Mouse (Mus musculus): ENCODE data around the gene Cenpk.
"Not testable (repeated sequence)": the region's sequence is repeated elsewhere in the genome, so short reads cannot be mapped to it uniquely, and the experiment has no call there.

The Cenpk gene

DNA sequence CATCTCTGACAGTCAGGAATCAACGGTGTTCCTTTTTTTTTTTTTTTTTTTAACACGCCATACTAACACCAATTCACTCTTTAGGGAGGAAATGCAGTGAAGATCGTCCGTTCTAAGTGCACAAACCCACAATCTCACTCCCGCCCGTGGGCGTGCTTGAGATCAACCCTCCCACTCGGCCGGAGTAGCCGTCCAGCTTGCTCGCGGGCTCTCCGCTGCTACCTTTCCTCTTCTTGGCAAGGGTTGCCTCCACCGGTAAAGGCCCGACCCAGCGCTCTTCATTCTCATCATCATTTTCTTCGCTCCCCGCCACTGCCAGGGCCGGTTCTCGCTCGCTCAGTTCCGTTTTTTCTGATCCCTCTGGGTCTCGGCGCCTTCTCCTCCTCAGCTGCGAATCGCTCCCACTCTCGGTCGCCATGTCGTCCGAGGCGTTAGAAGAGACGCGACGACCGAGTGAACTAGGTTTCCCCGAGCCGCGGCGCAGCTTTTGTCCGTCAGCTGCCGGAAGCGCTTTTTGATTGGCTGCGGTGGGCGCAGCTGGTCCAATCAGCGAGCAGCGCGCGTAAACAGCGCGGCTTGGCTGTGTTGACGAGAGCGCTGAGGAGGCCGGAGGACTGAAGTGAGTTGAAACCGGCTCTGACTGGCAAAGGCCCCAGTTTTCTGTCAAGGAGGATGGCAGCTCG lies at the start of gene Cenpk, which contains the start of gene Ppwd1:
Gene Cenpk, plus strand, starts transcription at position 228 of the 683 bp plus-strand sequence.
Gene Ppwd1, minus strand, starts transcription at position 460 of the 683 bp plus-strand sequence.
- in situ Hi-C loops (cut with MboI, MseI): no loop called here

DNA sequence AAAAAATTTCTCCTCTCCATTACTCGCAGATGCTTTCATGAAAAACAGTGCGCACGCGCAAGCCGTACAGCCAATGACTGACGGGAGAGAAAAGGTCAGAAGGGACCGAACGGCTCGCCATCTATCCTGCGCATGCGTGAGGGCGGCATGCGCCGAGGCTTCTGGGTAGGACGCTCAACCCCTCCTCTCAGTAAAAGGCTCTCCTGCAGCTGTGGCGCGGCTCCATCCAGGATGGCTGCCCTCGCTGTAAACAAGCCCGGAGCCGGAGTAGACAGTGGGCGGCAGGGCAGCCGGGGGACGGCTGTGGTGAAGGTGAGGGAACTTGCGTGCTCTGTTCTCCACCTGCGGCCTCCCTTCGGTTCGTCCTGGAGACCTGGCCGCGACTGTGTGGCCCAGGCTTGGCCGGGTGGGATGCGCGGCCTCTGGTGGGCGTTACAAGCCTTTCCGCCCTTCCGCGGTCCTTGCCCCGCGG lies 49.7 kb upstream of the Cenpk start, which contains the start of gene Trim23:
Gene Trim23, plus strand, starts transcription at position 148 of the 472 bp plus-strand sequence.
- in situ Hi-C loops (cut with MboI, MseI): loop anchor here (5.0 kb wide), 1 partner anchor 44 kb away; no protein-coding TSS in a partner anchor

DNA sequence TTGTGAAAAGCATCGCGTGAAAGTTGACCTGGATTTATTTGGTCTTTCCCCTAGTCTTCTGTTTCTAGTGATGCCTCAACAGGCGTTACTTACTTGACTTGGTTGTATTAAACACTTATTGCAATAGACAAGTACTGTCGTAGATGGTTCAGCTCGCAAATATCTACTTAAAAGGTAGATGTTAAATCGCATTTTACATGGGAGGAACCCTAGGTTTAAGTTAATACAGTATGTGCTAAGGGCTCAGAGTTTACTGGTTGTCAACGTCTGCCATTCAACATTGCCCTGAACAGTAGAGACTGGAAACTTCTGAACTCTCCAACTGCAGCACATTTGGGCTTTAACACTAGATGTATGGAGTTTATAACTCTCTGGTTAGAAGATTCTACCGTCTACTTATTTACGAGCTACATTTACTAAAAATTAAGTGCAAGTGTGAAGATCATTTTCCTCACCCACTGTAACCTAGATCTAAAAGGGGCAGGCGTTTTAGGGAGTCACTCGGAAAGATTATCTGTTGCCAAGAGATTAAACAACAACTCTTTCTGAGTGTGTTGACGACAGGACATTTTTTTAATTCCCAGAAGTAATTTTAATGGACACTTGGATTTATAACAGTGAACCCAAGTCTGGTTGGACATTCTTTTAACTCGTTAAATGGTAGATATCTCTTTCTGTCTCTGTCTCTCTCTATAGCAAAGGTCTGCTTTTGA lies 49.1 kb upstream of the Cenpk start:
- in situ Hi-C loops (cut with MboI, MseI): loop anchor here (5.0 kb wide), 1 partner anchor 43 kb away; no protein-coding TSS in a partner anchor

GRCm38 (mm10) chr13:104187357-104187756 lies 41.1 kb upstream of the Cenpk start:
- in situ Hi-C loops (cut with MboI, MseI): no loop called here

DNA sequence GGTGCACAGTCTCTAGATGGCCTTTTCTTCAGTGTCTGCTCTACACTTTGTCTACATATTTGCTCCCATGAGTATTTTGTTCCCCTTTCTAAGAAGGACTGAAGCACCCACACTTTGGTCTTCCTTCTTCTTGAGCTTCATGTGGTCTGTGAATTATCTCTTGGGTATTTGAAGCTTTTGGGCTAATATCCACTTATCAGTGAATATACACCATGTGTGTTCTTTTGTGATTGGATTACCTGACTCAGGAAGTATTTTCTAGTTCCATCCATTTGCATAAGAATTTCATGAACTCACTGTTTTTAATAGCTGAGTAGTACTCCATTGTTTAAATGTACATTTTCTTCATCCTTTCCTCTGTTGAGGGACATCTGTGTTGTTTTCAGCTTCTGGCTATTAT lies 32.5 kb upstream of the Cenpk start:
- in situ Hi-C loops (cut with MboI, MseI): not testable (repeated sequence)

- in situ Hi-C loops (cut with MboI, MseI): no loop called here
These were observed 24.1 kb upstream of the Cenpk start for GRCm38 (mm10) chr13:104204313-104204712.

DNA sequence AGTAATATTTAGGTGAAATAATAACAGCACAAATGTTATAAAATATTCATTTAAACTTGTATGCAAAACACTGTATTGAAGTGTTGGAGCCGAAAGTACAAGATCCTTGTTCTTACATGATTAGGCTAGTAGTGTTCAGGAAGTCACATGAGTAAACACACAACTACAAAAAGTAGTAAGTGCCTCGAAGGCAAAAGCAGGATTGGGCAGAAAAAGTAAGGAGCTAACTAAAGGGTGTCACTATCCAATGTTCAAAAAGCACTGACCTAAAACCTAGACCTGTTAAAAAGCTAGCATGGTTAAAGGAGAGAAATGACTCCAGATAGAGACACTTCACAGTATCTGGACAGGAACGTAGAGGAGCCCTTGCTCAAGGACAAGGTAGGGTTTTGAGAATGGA lies 933 bp upstream of the Cenpk start:
- in situ Hi-C loops (cut with MboI, MseI): no loop called here

DNA sequence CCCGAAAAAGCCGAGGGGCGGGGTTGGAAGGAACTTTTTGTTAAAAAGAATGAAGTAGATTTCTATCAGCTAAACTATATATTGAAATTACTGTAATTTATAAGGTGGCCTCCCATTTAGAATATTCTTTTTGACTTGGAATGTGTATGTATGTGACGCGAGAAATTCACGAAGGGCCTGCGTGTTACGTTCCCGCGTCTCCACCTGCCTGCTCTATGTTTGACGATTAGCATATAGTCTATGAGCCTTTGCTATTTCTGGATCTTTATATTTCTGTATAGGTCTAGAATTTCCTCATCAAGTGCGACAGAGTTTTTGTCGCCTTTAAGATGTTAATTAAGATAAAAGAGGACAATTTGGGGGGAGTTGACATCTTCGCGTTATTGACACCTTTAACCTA lies 770 bp downstream of the Cenpk start:
- in situ Hi-C loops (cut with MboI, MseI): no loop called here

DNA sequence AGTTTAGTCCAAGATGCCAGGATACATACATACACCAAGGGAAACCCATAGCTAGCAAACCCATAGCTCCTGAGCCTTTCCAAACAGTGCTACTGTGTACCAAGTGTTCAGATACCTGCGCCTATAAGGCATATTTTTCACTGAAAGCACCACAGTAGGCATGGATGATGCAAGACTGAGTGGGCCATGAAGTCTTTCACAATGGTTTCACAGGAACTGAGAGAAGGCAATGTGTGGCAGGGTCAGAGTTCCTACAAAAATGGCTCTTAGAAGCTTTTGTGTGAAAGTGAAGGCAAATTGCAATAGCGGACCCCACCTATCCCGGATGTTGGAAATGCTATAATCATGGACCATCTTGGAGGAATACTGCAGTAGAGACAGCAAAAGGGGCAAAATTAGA lies 30.6 kb downstream of the Cenpk start:
- in situ Hi-C loops (cut with MboI, MseI): no loop called here

DNA sequence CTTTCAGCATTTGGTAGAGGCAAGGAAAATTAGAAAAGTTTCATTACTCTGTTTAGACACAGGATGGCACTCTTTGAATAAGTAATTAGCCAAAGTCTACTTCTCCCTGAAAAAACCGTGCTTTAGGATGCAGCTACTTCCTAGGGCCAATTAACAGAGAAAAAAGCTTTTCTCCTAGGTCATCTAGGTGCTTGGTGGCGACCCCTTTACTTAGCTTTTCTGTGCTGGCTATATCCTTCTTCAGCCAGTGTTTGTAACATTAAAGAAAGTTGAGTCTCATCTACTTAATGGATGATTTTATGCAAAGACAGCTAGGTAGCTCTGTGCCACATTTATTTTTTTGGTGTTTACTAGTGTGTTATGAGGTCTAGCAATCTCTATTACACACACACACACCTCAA lies 56.6 kb downstream of the Cenpk start:
- in situ Hi-C loops (cut with MboI, MseI): loop anchor here (5.0 to 10.0 kb wide), 2 partner anchors 63 to 480 kb away; no protein-coding TSS in a partner anchor

DNA sequence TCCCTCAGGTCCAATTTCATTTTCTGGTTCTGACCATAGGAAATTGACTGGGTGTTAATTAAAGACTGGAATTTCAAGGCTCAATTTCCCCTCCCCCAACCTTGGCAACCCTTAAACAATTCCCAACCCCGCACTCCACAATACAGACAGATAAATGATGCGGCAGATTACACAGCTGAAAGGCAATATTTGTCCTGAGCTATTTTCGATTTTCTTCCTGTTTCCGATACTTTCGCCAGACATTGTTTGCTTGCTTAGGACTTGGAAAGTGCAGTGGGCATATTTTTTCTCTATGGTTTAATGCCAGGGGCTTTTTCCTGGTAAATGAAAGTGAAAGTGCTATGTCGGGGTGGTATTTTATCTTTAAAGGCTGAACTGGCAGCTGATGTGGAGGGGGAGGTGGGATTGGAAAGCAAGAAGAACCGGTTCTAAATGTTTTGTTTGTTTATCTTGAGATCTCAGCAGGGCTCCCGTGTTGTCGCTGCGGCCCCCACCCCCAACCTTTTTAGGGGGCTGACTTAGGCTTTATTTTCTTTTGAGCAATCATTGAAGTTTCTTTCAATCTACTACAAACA lies 57.4 kb downstream of the Cenpk start:
- in situ Hi-C loops (cut with MboI, MseI): loop anchor here (5.0 to 10.0 kb wide), 2 partner anchors 64 to 479 kb away; no protein-coding TSS in a partner anchor

DNA sequence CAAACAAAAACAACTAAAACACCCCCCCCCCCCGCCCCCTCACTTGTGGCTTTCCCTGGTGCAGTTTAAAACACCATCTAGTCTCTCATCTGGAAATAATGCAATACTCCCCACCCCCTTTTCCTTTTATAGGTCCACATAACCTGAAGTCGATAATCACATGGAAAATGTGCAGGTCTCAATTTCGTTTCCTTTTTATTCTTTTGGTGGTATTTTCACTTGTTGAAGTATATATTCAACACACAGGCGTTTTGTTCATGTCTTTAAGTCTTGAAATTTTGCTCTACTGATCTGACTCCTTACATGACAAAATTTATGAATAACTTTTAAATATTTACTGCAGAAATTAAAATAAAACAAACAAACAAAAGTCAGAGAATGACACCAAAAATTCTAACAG lies 57.9 kb downstream of the Cenpk start:
- in situ Hi-C loops (cut with MboI, MseI): loop anchor here (5.0 to 10.0 kb wide), 2 partner anchors 64 to 478 kb away; no protein-coding TSS in a partner anchor

DNA sequence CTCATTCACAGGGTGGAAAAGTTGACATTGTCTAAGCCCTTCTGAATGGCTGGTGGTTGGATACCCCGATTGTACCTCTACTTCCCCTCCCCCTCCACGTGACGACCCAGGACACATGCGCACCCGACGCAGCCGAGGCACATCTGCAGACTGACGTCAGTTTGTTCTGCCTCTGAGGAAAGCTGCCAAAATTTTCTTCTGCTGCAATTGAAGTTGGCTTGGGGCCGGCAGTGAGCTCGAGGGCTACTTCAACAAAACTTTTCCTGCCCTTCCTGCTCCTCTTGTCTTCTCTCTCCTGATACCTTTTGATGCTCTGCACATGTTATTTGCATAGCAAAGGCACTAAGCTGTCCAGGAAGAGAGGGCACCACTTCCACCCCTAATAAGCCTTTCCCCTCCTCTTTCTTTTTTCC lies 58.5 kb downstream of the Cenpk start:
- in situ Hi-C loops (cut with MboI, MseI): loop anchor here (5.0 to 10.0 kb wide), 2 partner anchors 65 to 478 kb away; no protein-coding TSS in a partner anchor

GRCm38 (mm10) chr13:104287366-104288225 lies 59.2 kb downstream of the Cenpk start, which contains the start of gene Adamts6:
Gene Adamts6, plus strand, starts transcription at chr13:104287835.
- in situ Hi-C loops (cut with MboI, MseI): loop anchor here (5.0 to 10.0 kb wide), 2 partner anchors 65 to 477 kb away; no protein-coding TSS in a partner anchor

GRCm38 (mm10) chr13:104288226-104288859 lies 59.9 kb downstream of the Cenpk start:
- in situ Hi-C loops (cut with MboI, MseI): loop anchor here (5.0 to 10.0 kb wide), 2 partner anchors 66 to 476 kb away; no protein-coding TSS in a partner anchor

- in situ Hi-C loops (cut with MboI, MseI): loop anchor here (5.0 to 10.0 kb wide), 2 partner anchors 67 to 476 kb away; no protein-coding TSS in a partner anchor
These were observed 60.8 kb downstream of the Cenpk start for GRCm38 (mm10) chr13:104289176-104289575.

GRCm38 (mm10) chr13:104295472-104295871 lies 67.1 kb downstream of the Cenpk start:
- in situ Hi-C loops (cut with MboI, MseI): no loop called here

Data from regulatory T cell (primary cell).